Mouse (Mus musculus) skeletal muscle tissue, adult 2 months (tissue): Measurements from ENCODE around the gene Tshz2.
A peak's percentile ranks its signal among the peaks of the same experiment; 100 is the strongest.

Source experiments
- DNase-seq: peaks from one replicate; pipeline ENCODE4 v3.0.0-alpha.2; 2012; ENCODE audit warnings: low read depth, low spot score

The Tshz2 gene

GRCm38 (mm10) chr2:170003666-170004065, 370.9 kb downstream of the Tshz2 start:
- no peak for DNase-seq

- no peak for DNase-seq
These were observed 374.0 kb downstream of the Tshz2 start for GRCm38 (mm10) chr2:170006829-170007228.

GRCm38 (mm10) chr2:170007426-170007958, 374.7 kb downstream of the Tshz2 start:
- DNase-seq, result no peak

GRCm38 (mm10) chr2:170009729-170010128, 376.9 kb downstream of the Tshz2 start:
- DNase-seq, result no peak

DNA sequence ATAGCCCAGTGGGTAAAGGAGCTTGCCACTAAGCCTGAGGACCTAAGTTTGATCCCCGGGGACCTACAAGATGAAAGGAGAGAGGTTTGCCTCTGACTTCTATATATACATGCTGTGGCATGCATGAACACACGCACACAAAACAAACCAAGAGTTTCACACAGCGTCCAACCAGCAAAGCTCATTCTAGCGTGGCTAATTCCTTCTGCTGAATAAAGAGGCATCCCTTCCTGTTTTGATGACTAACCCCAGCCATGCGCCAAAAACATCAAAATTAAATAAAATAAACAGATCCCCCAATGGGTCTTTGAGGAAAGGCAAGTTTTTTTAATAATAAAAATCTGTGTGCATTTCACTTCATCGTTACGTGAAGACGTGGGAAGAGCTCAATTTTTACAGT, 379.0 kb downstream of the Tshz2 start:
- DNase-seq, result no peak

- DNase-seq, result no peak
These were observed 384.5 kb downstream of the Tshz2 start for GRCm38 (mm10) chr2:170017302-170017701.

GRCm38 (mm10) chr2:170017926-170018325, 385.1 kb downstream of the Tshz2 start:
- DNase-seq, result no peak

GRCm38 (mm10) chr2:170022953-170023352, 390.1 kb downstream of the Tshz2 start:
- DNase-seq, result no peak

DNA sequence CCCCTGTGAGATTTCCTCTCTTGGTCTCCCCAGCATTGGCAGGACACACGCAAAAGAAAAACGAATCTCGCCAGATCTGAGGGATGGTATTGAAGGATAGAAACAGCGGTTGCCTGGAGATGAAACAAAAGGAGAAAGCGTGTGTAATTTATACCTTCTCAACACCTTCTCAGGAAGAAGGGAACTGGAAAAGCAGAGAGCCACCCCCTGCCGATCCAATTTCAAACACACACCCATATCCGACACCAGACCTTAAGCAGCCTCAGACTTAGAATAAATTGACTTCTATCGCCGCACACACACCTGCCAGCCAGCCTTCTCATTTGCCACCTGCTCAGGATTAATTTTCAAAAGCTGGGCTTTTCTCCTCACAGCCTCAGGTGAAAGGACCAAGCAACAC, 390.9 kb downstream of the Tshz2 start:
- DNase-seq, result no peak

DNA sequence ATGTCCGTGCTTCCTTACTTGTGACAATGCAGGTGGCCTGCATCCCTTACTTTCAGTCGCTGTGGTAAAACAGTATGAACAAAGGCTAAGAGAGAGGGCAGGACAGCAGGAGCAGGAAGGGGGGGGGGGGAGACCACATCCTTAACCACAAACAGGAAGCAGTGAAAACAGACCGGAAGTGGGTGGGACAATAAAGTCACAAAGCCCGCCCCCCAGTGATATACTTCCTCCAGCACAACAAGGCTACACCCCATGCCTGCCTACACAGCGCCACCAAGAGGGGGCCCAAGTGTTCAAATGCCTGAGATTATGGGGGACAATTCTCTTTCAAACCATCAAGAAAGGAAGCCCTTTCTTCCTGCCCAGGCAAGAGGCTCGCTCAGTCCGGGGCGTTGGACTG, 392.1 kb downstream of the Tshz2 start:
- no peak for DNase-seq

DNA sequence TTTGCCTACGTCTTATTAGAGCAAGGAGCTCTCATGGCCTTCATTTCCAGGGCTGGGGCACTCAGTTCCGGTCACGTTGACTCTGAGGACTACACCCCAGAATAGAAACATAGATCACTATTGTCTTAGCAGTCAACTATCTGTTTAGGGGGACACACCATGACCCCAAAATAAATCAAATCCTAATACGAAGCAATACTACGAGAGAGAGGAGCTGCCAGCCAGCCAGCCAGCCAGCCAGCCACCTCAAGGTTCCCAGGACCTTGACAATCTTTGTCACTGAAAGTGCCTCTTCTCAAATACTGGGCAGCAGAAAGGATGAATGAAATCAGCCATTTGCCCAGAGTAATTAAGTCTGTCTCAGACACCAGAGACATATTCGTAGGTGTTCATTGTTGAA, 393.1 kb downstream of the Tshz2 start:
- no peak for DNase-seq

GRCm38 (mm10) chr2:170027837-170028236, 395.0 kb downstream of the Tshz2 start:
- no peak for DNase-seq

DNA sequence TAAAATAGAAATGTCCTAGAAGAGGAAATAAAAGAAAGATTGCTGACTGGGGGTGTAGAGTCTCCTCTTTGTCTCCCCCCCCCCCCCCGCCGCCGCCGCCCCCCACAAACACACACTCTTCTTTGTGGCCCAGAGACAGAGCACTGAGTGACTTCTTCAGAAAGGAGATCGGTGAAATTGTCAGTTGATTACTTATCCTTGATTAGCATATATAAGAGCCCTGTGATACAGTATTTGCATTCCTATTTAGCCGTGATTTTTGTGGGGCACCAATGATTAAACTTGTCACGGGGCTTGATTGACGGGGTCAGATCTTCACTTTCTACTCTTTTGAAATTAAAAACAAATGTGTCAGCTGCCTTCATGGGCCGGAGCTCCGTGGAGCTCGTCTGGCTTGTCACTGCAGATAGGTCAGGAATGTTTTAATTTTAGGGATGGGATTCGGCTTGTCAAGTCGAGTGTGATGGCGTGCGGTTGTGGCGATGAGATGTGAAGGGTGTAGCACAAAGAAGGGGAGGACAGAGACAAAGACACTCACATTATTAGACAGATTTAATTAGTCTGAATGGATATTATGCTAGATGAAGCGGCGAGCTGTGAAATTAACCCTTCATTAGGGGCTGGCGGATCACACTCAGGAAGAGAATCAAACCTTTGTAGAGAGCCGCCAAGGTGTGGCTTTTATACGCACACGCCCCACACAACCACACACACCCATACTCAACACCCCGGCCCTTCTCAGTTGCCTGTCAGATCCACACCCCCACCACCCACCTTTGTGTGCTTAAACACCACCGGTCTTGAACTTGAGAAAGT, 395.9 kb downstream of the Tshz2 start:
- no peak for DNase-seq

- DNase-seq, result no peak
These were observed 396.6 kb downstream of the Tshz2 start for GRCm38 (mm10) chr2:170029304-170029856.

DNA sequence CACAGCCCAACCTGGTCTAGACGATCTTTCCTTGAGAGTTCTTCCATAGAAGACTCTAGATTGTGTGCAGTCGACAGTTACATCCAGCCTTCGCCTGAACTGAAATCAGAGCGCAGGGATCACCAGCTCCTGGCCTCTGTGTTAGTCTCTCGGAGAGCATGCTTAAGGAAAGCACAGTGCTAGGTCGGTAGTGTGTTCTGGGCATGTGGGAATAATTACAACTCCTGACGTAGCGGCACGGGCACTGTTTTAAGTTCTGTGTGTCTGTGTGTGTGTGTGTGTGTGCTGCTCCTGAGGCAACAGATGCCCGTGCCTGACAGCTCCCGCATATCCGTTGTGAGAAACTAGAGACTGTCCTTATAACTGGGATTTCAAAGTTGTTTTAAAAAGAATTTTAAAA, 398.4 kb downstream of the Tshz2 start:
- no peak for DNase-seq

- no peak for DNase-seq
These were observed 399.1 kb downstream of the Tshz2 start for GRCm38 (mm10) chr2:170031872-170032271.

DNA sequence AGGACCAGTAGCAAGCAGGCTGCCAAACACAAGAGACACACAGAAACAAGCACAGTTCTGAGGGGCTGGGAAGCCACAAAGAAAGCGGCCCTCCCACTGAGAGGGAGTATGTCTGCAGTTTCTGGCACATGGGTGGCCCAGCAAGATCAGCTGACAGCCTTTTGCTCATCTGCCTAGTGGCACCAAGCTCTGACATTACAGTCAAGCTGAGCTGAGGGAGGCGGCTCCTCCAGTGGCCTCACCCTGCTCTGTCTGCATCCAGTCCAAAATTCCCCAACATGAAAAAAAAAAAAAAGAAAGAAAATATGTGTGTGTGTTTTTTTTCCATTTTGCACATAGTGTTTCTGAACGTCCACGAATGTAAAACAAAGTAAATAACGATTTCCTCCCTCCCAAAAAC, 400.4 kb downstream of the Tshz2 start:
- DNase-seq, result no peak

GRCm38 (mm10) chr2:170034794-170035193, 402.0 kb downstream of the Tshz2 start:
- DNase-seq, result no peak

- DNase-seq, result no peak
These were observed 404.0 kb downstream of the Tshz2 start for GRCm38 (mm10) chr2:170036791-170037241.

DNA sequence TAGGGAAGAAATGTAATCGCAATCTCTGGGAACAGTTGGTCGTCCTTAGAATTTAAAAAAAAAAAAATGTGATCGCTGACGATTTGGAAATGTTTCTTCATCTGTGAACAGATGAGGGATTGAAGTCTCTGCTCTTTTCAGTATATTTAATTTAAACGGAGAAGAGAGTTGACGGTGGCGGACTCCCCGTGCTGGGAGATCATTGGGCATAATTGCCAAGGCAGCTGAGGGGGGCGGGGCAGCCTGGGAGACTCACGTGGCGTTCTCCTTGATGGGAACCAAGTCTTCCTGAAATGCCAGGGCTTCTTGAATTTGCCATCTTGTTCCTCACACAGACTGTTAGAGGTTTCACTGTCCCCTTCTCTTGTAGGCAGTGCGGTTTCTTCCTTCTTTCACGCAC, 404.5 kb downstream of the Tshz2 start:
- no peak for DNase-seq

- DNase-seq, result no peak
These were observed 407.0 kb downstream of the Tshz2 start for GRCm38 (mm10) chr2:170039772-170040171.

DNA sequence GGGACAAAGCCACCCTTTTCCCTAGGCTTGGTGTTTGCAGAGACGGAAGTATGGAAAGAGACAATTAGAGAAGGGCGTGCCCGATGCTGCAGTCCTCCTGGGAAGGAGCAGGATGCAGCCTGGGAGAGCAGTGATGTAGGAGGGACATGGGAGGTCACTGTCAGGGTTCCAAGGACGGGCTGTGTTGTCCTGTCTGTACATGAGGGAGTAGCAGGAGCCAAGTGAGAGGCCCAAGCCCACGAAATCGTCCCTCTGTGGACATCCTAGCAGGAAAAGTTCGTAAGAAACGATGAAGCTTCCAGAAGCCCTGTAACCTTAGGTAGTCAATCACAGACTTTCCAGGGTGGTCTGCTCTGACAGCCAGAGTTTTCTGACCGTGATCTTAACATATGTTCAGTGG, 408.3 kb downstream of the Tshz2 start:
- peak; percentile 86 for DNase-seq
